Mouse (Mus musculus) limb, embryonic 13.5 days (tissue): Measurements from ENCODE around the gene Pom121l2. TPM values are rescaled to one million over a fixed set of nuclear protein-coding genes. Genes with fewer than 3 reads are reported as not detected.

ENCODE experiments used
- ATAC-seq: fragments of 200-750 bp; cut with Nextera tagmentation; 2 replicates; pipeline ENCODE4 v1.8.0; 2017; ENCODE audit warnings: low read depth, moderate number of reproducible peaks, moderate TSS enrichment; ENCODE audit not compliant: low FRiP score
- H3K27ac ChIP-seq: fragments of 300-500 bp; sonication (generic); 2 replicates; pipeline ENCODE4 v1.5.1; 2015; ENCODE audit warnings: inconsistent platforms, mild to moderate bottlenecking, moderate library complexity
- H3K27me3 ChIP-seq: fragments of 300-500 bp; sonication (generic); 2 replicates; pipeline ENCODE4 v1.6.1; 2015; ENCODE audit warnings: mild to moderate bottlenecking, inconsistent platforms
- H3K36me3 ChIP-seq: fragments of 300-500 bp; sonication (generic); 2 replicates; pipeline ENCODE4 v1.6.1; 2015; ENCODE audit warnings: inconsistent platforms, mild to moderate bottlenecking, moderate library complexity
- H3K4me1 ChIP-seq: fragments of 300-500 bp; sonication (generic); 2 replicates; pipeline ENCODE4 v1.6.1; 2015; ENCODE audit warnings: inconsistent platforms
- H3K4me2 ChIP-seq: fragments of 300-500 bp; sonication (generic); replicated peaks from 2 replicates; pipeline ENCODE4 v1.6.1; 2015; ENCODE audit warnings: inconsistent platforms, mild to moderate bottlenecking, moderate library complexity
- H3K4me3 ChIP-seq: fragments of 300-500 bp; sonication (generic); 2 replicates; pipeline ENCODE4 v1.5.1; 2015; ENCODE audit warnings: moderate library complexity, mild to moderate bottlenecking, inconsistent platforms
- H3K9ac ChIP-seq: fragments of 300-500 bp; sonication (generic); 2 replicates; pipeline ENCODE4 v1.6.1; 2015; ENCODE audit warnings: mild to moderate bottlenecking, inconsistent platforms
- H3K9me3 ChIP-seq: fragments of 300-500 bp; sonication (generic); 2 replicates; pipeline ENCODE4 v1.6.1; 2016; ENCODE audit warnings: inconsistent platforms
- WGBS: fragments of 180-500 bp; shearing (Covaris S2); methylation state at CpG from one replicate; pipeline ENCODE4 v1.1.7; 2015; 5-methylcytosine and 5-hydroxymethylcytosine counted together
- polyA plus RNA-seq: library from polyadenylated mRNA; unstranded; fragments of >200 nt; fragmentation: Nextera tagmentation; extraction: Ambion mirVana; gene quantifications from 2 replicates; pipeline ENCODE4 v1.2.1, GENCODE M21; 2015

The Pom121l2 gene
- polyA plus RNA-seq, 1 experiment from 2014 or later, result 0.38 TPM

DNA sequence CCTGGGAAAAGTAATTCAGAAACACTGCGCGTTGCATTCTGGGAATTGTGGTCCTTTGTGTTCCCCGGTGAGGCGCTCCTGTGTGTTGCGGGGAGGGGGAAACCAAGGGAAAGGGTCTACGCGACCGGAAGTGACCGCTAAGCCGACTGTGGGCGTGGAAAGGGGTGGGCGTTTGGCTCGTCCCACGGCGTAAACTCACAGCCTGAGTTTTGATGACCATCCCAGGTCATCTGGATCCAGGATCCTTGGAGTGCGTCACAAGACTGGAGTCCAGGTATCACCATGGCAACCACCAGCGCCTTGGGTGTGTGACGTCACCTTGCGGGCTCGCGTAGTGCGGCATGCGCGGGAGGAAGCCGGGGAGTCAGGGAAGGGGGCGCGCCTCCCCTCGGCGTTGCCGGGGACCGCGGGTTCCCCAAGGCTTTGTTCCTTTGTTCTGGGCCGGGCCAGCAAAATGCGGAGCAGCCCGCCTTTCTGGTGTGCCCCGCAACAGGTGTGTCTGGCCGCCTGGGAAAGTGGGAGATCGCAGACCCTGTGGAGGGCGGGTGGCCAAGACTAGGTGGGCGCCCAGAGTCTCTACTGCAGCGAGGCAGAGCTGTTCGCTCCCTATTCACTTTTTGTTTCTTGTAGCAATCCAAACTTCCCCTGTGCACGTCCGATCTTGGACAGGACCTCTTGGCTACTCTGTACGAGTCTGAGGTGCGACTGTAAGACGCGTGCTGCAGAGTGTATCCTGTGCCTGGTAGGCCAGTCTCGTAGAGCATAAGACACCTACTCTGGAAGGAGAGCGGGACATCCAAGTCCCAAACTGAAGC, 35.9 kb upstream of the Pom121l2 start, which contains the start of gene Zfp184:
Zfp184 (plus strand) TSS at position 169 of the 815 bp plus-strand sequence.
- peaks cover 14% of the 10 kb centered on the region for H3K4me1 ChIP-seq
- H3K36me3 ChIP-seq, result peaks cover 19% of the 10 kb centered on the region
- peak; percentile 94 for ATAC-seq
- WGBS, result under 1% methylated on average over 49 of the region's 50 CpGs
- no peaks in the 10 kb centered on the region for H3K27me3 ChIP-seq
- peak within 1 kb of the TSS; percentile 88 for H3K27ac ChIP-seq
- H3K9ac ChIP-seq, result peak within 1 kb of the TSS; percentile 87
- H3K9me3 ChIP-seq, result no peaks in the 10 kb centered on the region
- peak within 1 kb of the TSS; percentile 70 for H3K4me2 ChIP-seq
- H3K4me3 ChIP-seq, result peak within 1 kb of the TSS; percentile 76

GRCm38 (mm10) chr13:21969269-21969668, 11.7 kb upstream of the Pom121l2 start:
- no peaks in the 10 kb centered on the region for H3K4me1 ChIP-seq
- H3K36me3 ChIP-seq, result no peaks in the 10 kb centered on the region
- H3K4me2 ChIP-seq, result no peak overlapping the region
- no peak overlapping the region for H3K27ac ChIP-seq
- ATAC-seq, result no peak
- no peaks in the 10 kb centered on the region for H3K27me3 ChIP-seq
- H3K4me3 ChIP-seq, result no peak overlapping the region
- H3K9ac ChIP-seq, result no peak overlapping the region
- 52% methylated on average over 1 of the region's 1 CpGs for WGBS
- H3K9me3 ChIP-seq, result peaks cover 6% of the 10 kb centered on the region; the same call in 1 of the 2 replicates

DNA sequence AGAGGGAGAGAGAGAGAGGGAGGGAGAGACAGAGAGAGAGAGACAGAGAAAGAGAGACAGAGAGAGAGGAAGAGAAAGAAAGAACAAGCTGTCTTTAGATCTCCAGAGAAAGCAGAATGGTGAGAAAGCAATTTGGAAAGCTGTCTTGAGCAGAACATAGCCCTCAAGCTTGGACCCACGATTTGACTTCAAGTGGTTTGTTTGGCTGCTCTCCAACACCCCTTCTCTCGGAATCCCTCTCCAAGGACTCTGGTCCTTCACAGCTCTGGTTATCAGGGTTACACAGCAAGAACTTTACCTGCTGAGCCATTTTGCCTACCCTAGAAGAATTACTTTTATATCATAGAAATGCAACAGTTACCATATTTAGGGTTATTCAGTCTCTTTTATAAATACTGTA, 11.2 kb upstream of the Pom121l2 start:
- H3K36me3 ChIP-seq, result no peaks in the 10 kb centered on the region
- 57% methylated on average over 2 of the region's 2 CpGs for WGBS
- ATAC-seq, result no peak

DNA sequence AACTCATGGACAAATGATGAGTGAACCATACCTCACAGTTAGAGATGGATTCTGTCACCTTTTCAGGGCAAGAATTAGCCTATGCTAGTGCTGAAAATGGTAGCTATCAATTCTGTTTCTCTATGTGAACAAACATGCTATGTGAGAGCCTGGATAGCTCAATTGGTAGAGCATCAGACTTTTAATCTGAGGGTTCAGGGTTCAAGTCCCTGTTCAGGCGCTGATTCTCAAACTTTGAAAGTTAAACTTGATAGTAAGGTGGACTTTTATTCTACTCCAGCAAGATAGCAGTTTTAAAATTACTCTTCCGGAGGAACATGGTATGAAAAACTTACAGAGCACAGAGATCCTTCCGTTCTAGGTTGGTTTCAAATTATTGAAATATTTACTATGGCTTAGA, 9.4 kb upstream of the Pom121l2 start:
- Histone ChIP-seq H3K4me3 (no peak overlapping the region), H3K9ac (no peak overlapping the region), H3K27me3 (no peaks in the 10 kb centered on the region), H3K4me1 (no peaks in the 10 kb centered on the region), H3K4me2 (no peak overlapping the region), H3K36me3 (no peaks in the 10 kb centered on the region), H3K27ac (no peak overlapping the region), H3K9me3 (peaks cover 6% of the 10 kb centered on the region; the same call in 1 of the 2 replicates)
- no peak for ATAC-seq
- 43% methylated on average over 3 of the region's 3 CpGs for WGBS

More for the DNA sequence above, 11.2 kb upstream of the Pom121l2 start:
- no peaks in the 10 kb centered on the region for H3K27me3 ChIP-seq
- H3K4me2 ChIP-seq, result no peak overlapping the region
- H3K27ac ChIP-seq, result no peak overlapping the region
- no peak overlapping the region for H3K4me3 ChIP-seq
- no peaks in the 10 kb centered on the region for H3K4me1 ChIP-seq
- no peak overlapping the region for H3K9ac ChIP-seq
- H3K9me3 ChIP-seq, result peaks cover 6% of the 10 kb centered on the region; the same call in 1 of the 2 replicates

DNA sequence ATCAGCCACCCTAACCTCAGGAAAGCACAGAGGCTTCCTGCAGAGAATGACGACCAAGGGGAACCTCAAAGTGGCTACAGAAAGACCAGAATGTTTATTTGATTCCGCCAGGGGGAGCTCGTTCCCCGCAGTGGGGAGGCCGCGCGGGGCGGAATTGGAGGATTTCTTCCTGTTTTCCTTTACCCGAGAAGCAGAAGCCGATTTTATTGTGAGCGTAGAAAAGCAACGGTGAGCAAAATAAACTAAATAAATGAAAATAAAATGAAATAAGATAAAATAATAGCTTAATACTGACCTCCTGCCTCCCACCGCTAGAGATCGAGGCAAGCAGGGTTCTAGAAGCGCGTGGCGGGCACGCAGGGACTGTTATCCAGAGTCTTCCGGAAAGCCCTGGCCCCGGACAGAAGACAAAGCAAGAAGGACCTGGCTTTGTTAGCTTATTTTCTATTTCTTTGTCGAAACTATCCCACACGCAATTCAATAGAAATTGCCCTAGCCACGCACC, 6.7 kb upstream of the Pom121l2 start:
- Histone ChIP-seq H3K27me3 (peaks cover 4% of the 10 kb centered on the region), H3K9me3 (no peaks in the 10 kb centered on the region), H3K9ac (peak overlapping the region; percentile 77), H3K27ac (peak overlapping the region; percentile 90), H3K4me3 (peak overlapping the region; percentile 57), H3K36me3 (no peaks in the 10 kb centered on the region), H3K4me1 (no peaks in the 10 kb centered on the region), H3K4me2 (peak overlapping the region; percentile 48)
- peak; percentile 85 for ATAC-seq
- WGBS, result under 1% methylated on average over 23 of the region's 23 CpGs

GRCm38 (mm10) chr13:21974726-21975473, 6.1 kb upstream of the Pom121l2 start:
- Histone ChIP-seq H3K4me1 (no peaks in the 10 kb centered on the region), H3K27ac (peak overlapping the region; percentile 90), H3K4me3 (peak overlapping the region; percentile 57), H3K9ac (peak overlapping the region; percentile 77), H3K36me3 (no peaks in the 10 kb centered on the region), H3K27me3 (peaks cover 6% of the 10 kb centered on the region), H3K9me3 (no peaks in the 10 kb centered on the region), H3K4me2 (peak overlapping the region; percentile 48)
- WGBS, result 5% methylated on average over 20 of the region's 20 CpGs
- peak; percentile 93 for ATAC-seq

DNA sequence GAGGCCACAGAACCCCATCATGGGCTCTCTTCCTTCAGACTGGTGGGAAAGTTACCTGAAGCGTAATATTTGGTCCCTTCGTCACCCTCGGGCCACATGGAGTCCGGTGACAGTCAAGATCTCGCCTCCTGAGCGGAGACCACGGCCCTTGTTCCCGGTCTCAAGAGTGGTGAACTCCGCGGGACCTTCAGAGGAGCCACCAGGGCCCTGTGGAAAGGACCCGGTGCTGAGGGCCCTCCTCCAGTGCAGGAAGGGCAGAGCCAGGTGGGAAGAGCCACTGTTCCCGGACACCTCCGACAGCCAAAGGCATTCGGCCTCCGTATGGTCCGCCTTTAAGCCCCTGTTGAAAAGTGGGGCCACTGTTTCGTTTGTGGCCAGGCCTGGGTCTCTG, 804 bp downstream of the Pom121l2 start:
- H3K4me3 ChIP-seq, result peak overlapping the region; percentile 58
- no peaks in the 10 kb centered on the region for H3K36me3 ChIP-seq
- 3% methylated on average over 17 of the region's 17 CpGs for WGBS
- H3K4me1 ChIP-seq, result peaks cover 13% of the 10 kb centered on the region; the same call in 1 of the 2 replicates
- H3K9me3 ChIP-seq, result no peaks in the 10 kb centered on the region
- H3K27ac ChIP-seq, result no peak overlapping the region
- H3K27me3 ChIP-seq, result peaks cover 59% of the 10 kb centered on the region
- H3K4me2 ChIP-seq, result peak overlapping the region; percentile 94
- ATAC-seq, result no peak
- peak overlapping the region; percentile 78 for H3K9ac ChIP-seq

DNA sequence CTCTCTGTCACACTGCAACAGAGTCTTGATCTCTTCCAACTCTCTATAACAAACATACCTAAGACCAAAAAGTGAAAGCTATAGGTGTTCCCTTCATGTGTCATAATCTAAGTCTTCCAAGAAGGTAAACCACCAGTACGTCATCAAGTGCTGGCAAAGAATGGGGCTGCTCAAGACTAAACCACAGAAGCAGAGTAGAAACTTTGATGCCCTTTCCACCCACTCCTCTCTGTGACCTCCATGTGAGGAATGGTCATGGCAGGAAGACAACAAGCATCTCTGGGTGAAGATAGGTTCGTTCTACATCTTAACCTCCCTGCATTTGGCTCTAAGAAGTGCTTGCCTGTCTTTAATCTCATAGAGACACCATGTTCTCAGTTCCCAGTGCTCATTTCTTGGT, 3.5 kb downstream of the Pom121l2 start:
- peaks cover 61% of the 10 kb centered on the region for H3K27me3 ChIP-seq
- WGBS, result 85% methylated on average over 2 of the region's 2 CpGs
- ATAC-seq, result no peak

DNA sequence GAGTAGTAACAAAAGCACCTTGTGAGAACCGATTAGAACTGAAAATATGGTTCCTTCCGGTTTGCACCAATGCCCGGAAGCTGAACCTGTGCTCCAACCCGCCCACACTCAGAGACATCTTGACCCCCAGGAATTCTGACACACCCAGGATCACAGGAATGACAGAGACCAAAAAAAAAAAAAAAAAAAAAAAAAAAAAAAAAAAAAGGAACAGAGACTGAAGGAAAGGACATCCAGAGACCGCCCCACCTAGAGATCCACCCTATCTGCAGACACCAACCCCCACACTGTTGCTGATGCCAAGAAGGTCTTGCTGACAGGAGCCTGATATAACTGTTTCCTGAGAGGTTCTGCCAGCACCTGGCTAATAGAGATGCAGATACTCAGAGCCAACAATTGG, 11.6 kb downstream of the Pom121l2 start:
- H3K4me1 ChIP-seq, result peaks cover 8% of the 10 kb centered on the region
- no peak overlapping the region for H3K4me2 ChIP-seq
- no peak for ATAC-seq
- H3K27me3 ChIP-seq, result peaks cover 47% of the 10 kb centered on the region
- H3K27ac ChIP-seq, result no peak overlapping the region
- peaks cover 2% of the 10 kb centered on the region; the same call in 1 of the 2 replicates for H3K9me3 ChIP-seq
- WGBS, result 83% methylated on average over 5 of the region's 5 CpGs
- no peak overlapping the region for H3K4me3 ChIP-seq
- H3K36me3 ChIP-seq, result no peaks in the 10 kb centered on the region
- H3K9ac ChIP-seq, result no peak overlapping the region

More for the DNA sequence above, 3.5 kb downstream of the Pom121l2 start:
- no peaks in the 10 kb centered on the region for H3K36me3 ChIP-seq
- H3K27ac ChIP-seq, result no peak overlapping the region
- no peak overlapping the region for H3K4me2 ChIP-seq
- no peak overlapping the region for H3K9ac ChIP-seq
- no peaks in the 10 kb centered on the region for H3K9me3 ChIP-seq
- H3K4me1 ChIP-seq, result peaks cover 13% of the 10 kb centered on the region; the same call in 1 of the 2 replicates
- no peak overlapping the region for H3K4me3 ChIP-seq

- H3K9me3 ChIP-seq, result peaks cover 2% of the 10 kb centered on the region; the same call in 1 of the 2 replicates
- no peak overlapping the region for H3K4me3 ChIP-seq
- H3K4me2 ChIP-seq, result peak overlapping the region; percentile 31
- WGBS, result 1% methylated on average over 22 of the region's 22 CpGs
- no peak for ATAC-seq
- H3K4me1 ChIP-seq, result peaks cover 8% of the 10 kb centered on the region
- H3K36me3 ChIP-seq, result no peaks in the 10 kb centered on the region
- H3K9ac ChIP-seq, result no peak overlapping the region
- peaks cover 61% of the 10 kb centered on the region for H3K27me3 ChIP-seq
- H3K27ac ChIP-seq, result no peak overlapping the region
These were observed 13.2 kb downstream of the Pom121l2 start for GRCm38 (mm10) chr13:21993957-21994738.

- Histone ChIP-seq H3K4me2 (peak overlapping the region; percentile 57), H3K4me1 (peaks cover 8% of the 10 kb centered on the region), H3K27ac (no peak overlapping the region), H3K9me3 (peaks cover 2% of the 10 kb centered on the region; the same call in 1 of the 2 replicates), H3K27me3 (peaks cover 69% of the 10 kb centered on the region), H3K36me3 (no peaks in the 10 kb centered on the region), H3K9ac (no peak overlapping the region), H3K4me3 (peak overlapping the region; percentile 35)
- ATAC-seq, result no peak
- 3% methylated on average over 8 of the region's 8 CpGs for WGBS
These were observed 13.9 kb downstream of the Pom121l2 start for GRCm38 (mm10) chr13:21994896-21995295.
